Mouse (Mus musculus) heart, adult 2 months (tissue): ENCODE data around the gene Abhd8. TPM values are rescaled to one million over a fixed set of nuclear protein-coding genes. Genes with fewer than 3 reads are reported as not detected.
A peak's percentile ranks its signal among the peaks of the same experiment; 100 is the strongest.

Source experiments
- DNase-seq, 2 experiments: peaks; one replicate each; pipeline ENCODE4 v3.0.0; 2021
- H3K27ac ChIP-seq: fragments of 200-600 bp; 2 replicates; pipeline ENCODE4 v1.8.1; 2022
- H3K27me3 ChIP-seq: fragments of 200-500 bp; 2 replicates; pipeline ENCODE4 v1.6.1; 2012; ENCODE audit warnings: mild to moderate bottlenecking, low read length, inconsistent platforms, mixed read lengths; ENCODE audit not compliant: control insufficient read depth, insufficient read depth
- H3K36me3 ChIP-seq: fragments of 200-500 bp; 2 replicates; pipeline ENCODE4 v1.6.1; 2012; ENCODE audit warnings: low read length, inconsistent platforms; ENCODE audit not compliant: control insufficient read depth, insufficient read depth
- H3K4me1 ChIP-seq: fragments of 200-500 bp; 2 replicates; pipeline ENCODE4 v1.6.1; 2011; ENCODE audit warnings: low read length; ENCODE audit not compliant: control insufficient read depth, insufficient read depth
- H3K4me3 ChIP-seq: fragments of 200-600 bp; 2 replicates; pipeline ENCODE4 v1.8.1; 2022
- H3K79me2 ChIP-seq: fragments of 200-500 bp; replicated peaks from 2 replicates; pipeline ENCODE4 v1.6.1; 2012; ENCODE audit warnings: mild to moderate bottlenecking, inconsistent platforms, low read length, moderate library complexity, mixed read lengths; ENCODE audit not compliant: control insufficient read depth, insufficient read depth
- H3K9ac ChIP-seq: fragments of 200-500 bp; 2 replicates; pipeline ENCODE4 v1.6.1; 2012; ENCODE audit warnings: low read depth, mild to moderate bottlenecking, control low read depth, inconsistent platforms, low read length, mixed read lengths
- CTCF ChIP-seq: fragments of 200-600 bp; IDR thresholded peaks from 2 replicates; pipeline ENCODE4 v1.8.1; 2022; ENCODE audit warnings: antibody characterized with exemption, mild to moderate bottlenecking, moderate library complexity
- EP300 ChIP-seq: fragments of 200-500 bp; IDR thresholded peaks from 2 replicates; pipeline ENCODE4 v1.6.1; 2011; ENCODE audit warnings: low read depth, low read length, control low read depth; ENCODE audit not compliant: insufficient read depth
- POLR2A ChIP-seq: fragments of 200-500 bp; IDR thresholded peaks from 2 replicates; pipeline ENCODE4 v1.6.1; 2011; ENCODE audit warnings: mild to moderate bottlenecking, low read depth, low read length, control low read depth; ENCODE audit not compliant: insufficient read depth
- WGBS: fragments of 180-500 bp; shearing (Covaris S2); methylation state at CpG from one replicate; pipeline ENCODE4 v1.1.7; 2018; 5-methylcytosine and 5-hydroxymethylcytosine counted together
- intact Hi-C: fragments of 180-260 bp; cut with DNase I; formaldehyde crosslinking; loops from one replicate; pipeline ENCODE4 v1.15.1; 2025
- polyA plus RNA-seq: library from polyadenylated mRNA; depleted of rRNA; stranded (reverse); fragments of >200 nt; gene quantifications from 2 replicates; pipeline ENCODE4 v1.2.3, GENCODE M21; 2012
- total RNA-seq, 2 experiments: library from RNA; stranded (reverse); gene quantifications; 2 replicates each; pipeline ENCODE4 v1.2.3; 2021

Abhd8 gene
- total and polyA plus RNA-seq, 3 experiments: 25.8 to 30.4 (median 26.5) TPM

GRCm38 (mm10) chr8:71495811-71496210, 32.4 kb upstream of the Abhd8 start:
- Histone ChIP-seq H3K4me3 (no peak overlapping the region), H3K27ac (peak overlapping the region; percentile 85), H3K36me3 (peaks cover 2% of the 10 kb centered on the region; the same call in 1 of the 2 replicates), H3K27me3 (no peaks in the 10 kb centered on the region), H3K4me1 (peaks cover 29% of the 10 kb centered on the region), H3K9ac (no peak overlapping the region), H3K79me2 (no peaks in the 10 kb centered on the region)
- no peak for TF ChIP-seq EP300
- no peak for TF ChIP-seq POLR2A
- TF ChIP-seq CTCF: no peak
- no peak for DNase-seq
- 57% methylated on average over 5 of the region's 5 CpGs for WGBS
- intact Hi-C loops: loop anchor here (1.0 to 5.0 kb wide), 2 partner anchors 25 to 96 kb away; partner anchors contain the start of gene Pgls

- Histone ChIP-seq H3K79me2 (no peaks in the 10 kb centered on the region), H3K27ac (peak overlapping the region; percentile 85), H3K36me3 (peaks cover 2% of the 10 kb centered on the region; the same call in 1 of the 2 replicates), H3K4me3 (0 out of 2 replicates have a peak overlapping the region, but pooled peaks have one; percentile 34), H3K4me1 (peaks cover 29% of the 10 kb centered on the region), H3K9ac (no peak overlapping the region), H3K27me3 (no peaks in the 10 kb centered on the region)
- WGBS: 5% methylated on average over 16 of the region's 16 CpGs
- intact Hi-C loops: loop anchor here (1.0 to 5.0 kb wide), 2 partner anchors 26 to 97 kb away; partner anchors contain the start of gene Pgls
- TF ChIP-seq EP300 (peak; percentile 57; the same call in 1 of the 2 replicates), POLR2A (no peak), CTCF (peak; percentile 81)
- peak; percentile 88 to 91 for DNase-seq
Measured at GRCm38 (mm10) chr8:71495039-71495438, 31.6 kb upstream of the Abhd8 start.

GRCm38 (mm10) chr8:71488454-71488853, 25.0 kb upstream of the Abhd8 start:
- DNase-seq: peak; percentile 89 to 90
- H3K27ac ChIP-seq: peak overlapping the region; percentile 95
- no peaks in the 10 kb centered on the region for H3K36me3 ChIP-seq
- no peaks in the 10 kb centered on the region; the same call in 1 of the 2 replicates for H3K79me2 ChIP-seq
- no peaks in the 10 kb centered on the region for H3K27me3 ChIP-seq
- under 1% methylated on average over 22 of the region's 22 CpGs for WGBS
- H3K4me3 ChIP-seq: peak overlapping the region; percentile 74
- peak overlapping the region; percentile 96 for H3K9ac ChIP-seq
- peaks cover 7% of the 10 kb centered on the region for H3K4me1 ChIP-seq
- intact Hi-C loops: loop anchor here (2.0 kb wide), 1 partner anchor 48 kb away; no protein-coding TSS in a partner anchor
- peak; percentile 20; the same call in 1 of the 2 replicates for TF ChIP-seq CTCF
- 0 out of 2 replicates have a peak, but pooled peaks have one; percentile 63 for TF ChIP-seq EP300
- peak; percentile 87 for TF ChIP-seq POLR2A

- WGBS: under 1% methylated on average over 33 of the region's 33 CpGs
- peak; percentile 87 to 89 for DNase-seq
- Histone ChIP-seq H3K79me2 (no peaks in the 10 kb centered on the region; the same call in 1 of the 2 replicates), H3K27me3 (no peaks in the 10 kb centered on the region), H3K36me3 (no peaks in the 10 kb centered on the region), H3K9ac (peak within 1 kb of the TSS; percentile 96), H3K4me3 (peak within 1 kb of the TSS; percentile 74), H3K4me1 (peaks cover 7% of the 10 kb centered on the region), H3K27ac (peak within 1 kb of the TSS; percentile 95)
- TF ChIP-seq CTCF: no peak
- no peak for TF ChIP-seq EP300
- no peak; the same call in 1 of the 2 replicates for TF ChIP-seq POLR2A
- intact Hi-C loops: loop anchor here (2.0 kb wide), 1 partner anchor 47 kb away; no protein-coding TSS in a partner anchor
Measured at GRCm38 (mm10) chr8:71487691-71488445, 24.4 kb upstream of the Abhd8 start, which contains the start of gene Gtpbp3. Gene Gtpbp3, plus strand, starts transcription at chr8:71488103.

- TF ChIP-seq CTCF (no peak), POLR2A (no peak)
- intact Hi-C loops: no loop called here
- H3K79me2 ChIP-seq: no peaks in the 10 kb centered on the region; the same call in 1 of the 2 replicates
- H3K36me3 ChIP-seq: no peaks in the 10 kb centered on the region
- WGBS: 11% methylated on average over 7 of the region's 7 CpGs
- no peak overlapping the region for H3K9ac ChIP-seq
- no peaks in the 10 kb centered on the region for H3K27me3 ChIP-seq
- peaks cover 7% of the 10 kb centered on the region for H3K4me1 ChIP-seq
- DNase-seq: no peak
- H3K27ac ChIP-seq: peak overlapping the region; percentile 88
- peak overlapping the region; percentile 82; the same call in 1 of the 2 replicates for H3K4me3 ChIP-seq
Measured at GRCm38 (mm10) chr8:71486136-71486529, 22.7 kb upstream of the Abhd8 start.
